Mouse (Mus musculus): ENCODE measurements around the gene Mmrn2. TPM values are rescaled to one million over a fixed set of nuclear protein-coding genes. Genes with fewer than 3 reads are reported as not detected.
"Not testable (repeated sequence)": the region's sequence is repeated elsewhere in the genome, so short reads cannot be mapped to it uniquely, and the experiment has no call there.

The Mmrn2 gene
- total RNA-seq, 2 experiments from 2014 or later, result 2.7 to 5.2 TPM

DNA sequence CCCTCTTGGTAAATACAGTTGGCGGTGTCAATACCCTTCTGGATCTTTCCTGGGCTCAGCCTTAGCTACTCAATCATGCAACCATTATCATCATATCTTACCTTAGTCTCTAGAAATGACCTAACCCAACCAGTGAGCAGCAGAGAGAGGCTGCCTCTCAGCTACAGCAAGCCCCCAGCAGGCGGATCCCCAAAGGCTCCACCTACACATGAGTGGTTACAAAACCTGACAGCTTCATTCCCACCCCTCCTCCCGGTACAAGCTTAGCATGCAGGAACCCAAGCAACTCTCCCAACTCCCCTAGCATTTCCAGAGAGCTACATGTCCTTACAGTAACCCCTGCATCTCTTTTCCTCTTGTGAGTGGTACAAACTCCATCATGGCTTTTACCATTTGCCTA is 24.8 kb downstream of the Mmrn2 start:
- DNase-seq (ENCODE audit: low spot score in 2 of 2), result no peak

GRCm38 (mm10) chr14:34401135-34401534 is 25.9 kb downstream of the Mmrn2 start:
- DNase-seq (ENCODE audit: low spot score in 2 of 2), result peak; percentile 66 to 81

- no peak for DNase-seq (ENCODE audit: low spot score in 2 of 2)
These were observed 27.6 kb downstream of the Mmrn2 start for GRCm38 (mm10) chr14:34402871-34403270.

- DNase-seq (ENCODE audit: low spot score in 2 of 2), result no peak
These were observed 28.2 kb downstream of the Mmrn2 start for GRCm38 (mm10) chr14:34403424-34403823.

GRCm38 (mm10) chr14:34410716-34411115 is 35.5 kb downstream of the Mmrn2 start:
- DNase-seq (ENCODE audit: low spot score in 2 of 2), result no peak

GRCm38 (mm10) chr14:34412164-34412896 is 37.1 kb downstream of the Mmrn2 start:
- no peak for DNase-seq (ENCODE audit: low spot score in 2 of 2)

DNA sequence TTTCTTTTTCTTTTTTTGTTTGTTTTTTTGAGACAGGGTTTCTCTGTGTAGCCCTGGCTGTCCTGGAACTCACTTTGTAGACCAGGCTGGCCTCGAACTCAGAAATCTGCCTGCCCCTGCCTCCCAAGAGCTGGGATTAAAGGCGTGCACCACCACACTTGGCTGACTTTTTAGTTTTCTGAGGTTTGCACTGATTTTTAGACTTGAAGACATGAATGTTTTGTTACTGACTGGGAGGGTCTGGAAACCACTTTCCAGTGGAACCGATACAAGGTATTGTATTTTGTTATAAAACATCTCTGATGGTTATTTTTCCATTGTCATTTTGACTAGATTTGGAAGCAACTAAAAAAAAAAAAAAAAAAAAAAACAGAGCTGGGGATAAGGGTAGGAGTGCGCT is 41.7 kb downstream of the Mmrn2 start:
- not testable (repeated sequence) for DNase-seq (ENCODE audit: low spot score in 2 of 2)

DNA sequence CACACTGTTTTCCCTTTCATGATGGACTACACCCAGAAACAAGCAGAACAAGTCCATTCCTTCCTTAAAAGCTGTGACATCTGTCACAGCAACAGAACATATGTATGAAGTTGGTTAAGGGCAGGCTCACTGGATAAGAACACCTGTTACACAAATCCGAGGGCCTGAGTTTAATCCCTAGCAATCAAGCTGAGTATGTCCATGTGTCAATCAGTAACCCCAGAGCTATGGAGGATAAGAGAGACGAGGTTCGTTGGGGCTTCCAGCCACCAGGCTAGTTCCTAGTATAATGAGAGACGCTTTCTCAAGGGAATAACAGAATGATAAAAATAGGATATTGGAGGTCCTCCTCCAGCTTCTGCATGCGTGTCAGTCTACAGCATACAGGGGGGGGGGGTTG is 42.2 kb downstream of the Mmrn2 start:
- DNase-seq (ENCODE audit: low spot score in 2 of 2), result no peak

- no peak for DNase-seq (ENCODE audit: low spot score in 2 of 2)
These were observed 45.8 kb downstream of the Mmrn2 start for GRCm38 (mm10) chr14:34421078-34421477.

- DNase-seq (ENCODE audit: low spot score in 2 of 2), result no peak
These were observed 53.0 kb downstream of the Mmrn2 start for GRCm38 (mm10) chr14:34428274-34428673.

- DNase-seq (ENCODE audit: low spot score in 2 of 2), result no peak
These were observed 53.8 kb downstream of the Mmrn2 start for GRCm38 (mm10) chr14:34429069-34429468.

- DNase-seq (ENCODE audit: low spot score in 2 of 2), result no peak
These were observed 65.3 kb downstream of the Mmrn2 start for GRCm38 (mm10) chr14:34440526-34441066.

GRCm38 (mm10) chr14:34442531-34442930 is 67.3 kb downstream of the Mmrn2 start:
- DNase-seq (ENCODE audit: low spot score in 2 of 2), result no peak

DNA sequence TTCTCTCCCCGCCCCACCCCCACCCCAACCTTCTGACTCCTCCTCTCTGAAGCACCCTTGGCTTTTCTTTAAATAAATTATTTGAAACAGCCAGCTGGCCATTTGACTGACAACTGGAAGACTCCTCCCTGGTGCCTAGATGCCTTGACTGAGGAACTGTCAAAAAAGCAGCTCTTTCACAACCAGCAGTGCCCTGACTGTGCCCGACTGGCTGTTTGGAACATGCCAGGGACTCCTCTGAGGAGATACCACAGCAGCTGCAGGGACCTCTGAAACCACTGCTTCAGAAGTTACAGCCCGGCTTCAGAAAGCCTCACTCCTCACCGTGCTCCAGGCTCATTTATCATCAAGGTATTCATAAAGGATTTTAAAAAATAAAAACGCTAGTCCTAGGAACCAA is 69.1 kb downstream of the Mmrn2 start:
- no peak for DNase-seq (ENCODE audit: low spot score in 2 of 2)

DNA sequence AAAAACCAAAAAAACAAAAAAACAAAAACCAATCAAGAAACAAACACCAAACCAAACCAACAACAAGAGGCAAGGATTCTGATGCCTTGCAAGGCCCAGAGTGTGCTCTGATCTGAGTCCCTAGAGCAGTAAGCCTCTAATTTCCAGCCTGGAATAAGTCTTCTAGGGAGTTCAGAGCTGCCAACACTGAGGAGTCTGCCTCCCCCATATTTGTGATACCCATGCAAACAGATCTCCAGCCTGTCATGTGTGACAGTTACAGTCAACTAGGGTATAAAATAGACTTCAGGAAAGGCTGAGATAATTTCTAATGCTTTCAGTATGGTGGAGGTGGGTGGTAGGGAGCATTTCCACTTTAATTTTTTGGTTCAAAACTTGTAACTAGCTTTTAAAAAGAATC is 69.7 kb downstream of the Mmrn2 start:
- no peak for DNase-seq (ENCODE audit: low spot score in 2 of 2)

DNA sequence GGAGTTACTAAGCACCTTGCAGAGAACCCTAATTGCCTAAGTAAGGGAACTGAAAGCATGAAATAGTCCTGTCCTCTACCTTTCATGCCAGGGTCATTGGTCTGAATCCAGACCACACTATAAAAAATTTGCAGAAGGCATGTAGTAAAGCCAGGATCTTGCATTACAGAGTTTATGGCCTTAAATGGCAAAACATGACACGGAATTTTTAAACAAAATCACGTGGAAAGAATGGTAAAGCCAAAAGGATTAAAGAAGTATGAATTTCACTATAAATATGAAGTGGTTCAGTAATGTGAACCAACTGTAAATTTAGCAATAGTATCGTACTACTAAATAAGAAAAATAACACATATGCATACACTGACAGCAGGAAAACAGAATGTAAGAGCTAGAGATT is 70.1 kb downstream of the Mmrn2 start:
- DNase-seq (ENCODE audit: low spot score in 2 of 2), result no peak

- no peak for DNase-seq (ENCODE audit: low spot score in 2 of 2)
These were observed 71.4 kb downstream of the Mmrn2 start for GRCm38 (mm10) chr14:34446624-34447023.

GRCm38 (mm10) chr14:34447659-34448058 is 72.4 kb downstream of the Mmrn2 start:
- DNase-seq (ENCODE audit: low spot score in 2 of 2), result no peak

- no peak for DNase-seq (ENCODE audit: low spot score in 2 of 2)
These were observed 73.1 kb downstream of the Mmrn2 start for GRCm38 (mm10) chr14:34448398-34448797.

DNA sequence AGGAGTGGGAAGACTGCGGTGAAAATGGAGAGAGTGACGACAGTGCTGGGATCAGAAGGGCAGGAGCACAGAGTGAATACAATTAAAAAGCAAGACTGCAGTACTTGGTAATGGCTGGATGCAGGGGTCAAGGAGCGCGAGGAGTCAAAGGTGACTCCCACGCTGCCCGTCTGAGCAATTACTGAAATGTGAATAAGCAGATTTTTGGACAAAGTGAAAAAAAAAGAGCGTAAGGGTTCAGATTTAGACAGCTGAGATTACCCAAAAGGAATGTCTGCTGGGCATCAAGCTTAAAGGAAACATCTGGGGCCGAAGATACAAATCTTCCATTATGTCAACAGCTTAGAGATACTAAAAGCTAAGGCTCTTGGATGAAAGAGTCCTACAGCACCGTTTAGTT is 74.5 kb downstream of the Mmrn2 start:
- DNase-seq (ENCODE audit: low spot score in 2 of 2), result no peak

- DNase-seq (ENCODE audit: low spot score in 2 of 2), result no peak
These were observed 75.2 kb downstream of the Mmrn2 start for GRCm38 (mm10) chr14:34450451-34450850.

DNA sequence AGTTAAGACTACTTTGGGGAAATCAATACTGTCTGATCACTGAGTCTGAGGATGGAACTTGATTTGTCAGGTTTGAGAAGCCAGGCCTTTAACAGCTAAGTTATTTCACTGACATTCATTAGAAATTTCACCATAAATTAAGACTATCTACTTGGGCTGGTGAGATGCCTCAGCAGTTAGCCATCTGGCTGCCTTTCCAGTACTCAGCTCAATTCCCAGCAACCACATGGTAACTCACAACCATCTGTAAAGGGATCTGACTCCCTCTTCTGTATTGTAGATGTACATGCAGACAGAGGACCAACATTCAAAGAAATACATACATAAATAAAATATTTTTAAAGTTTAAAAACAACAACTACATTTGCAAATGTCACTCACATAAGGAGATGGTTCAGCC is 76.6 kb downstream of the Mmrn2 start:
- no peak for DNase-seq (ENCODE audit: low spot score in 2 of 2)

DNA sequence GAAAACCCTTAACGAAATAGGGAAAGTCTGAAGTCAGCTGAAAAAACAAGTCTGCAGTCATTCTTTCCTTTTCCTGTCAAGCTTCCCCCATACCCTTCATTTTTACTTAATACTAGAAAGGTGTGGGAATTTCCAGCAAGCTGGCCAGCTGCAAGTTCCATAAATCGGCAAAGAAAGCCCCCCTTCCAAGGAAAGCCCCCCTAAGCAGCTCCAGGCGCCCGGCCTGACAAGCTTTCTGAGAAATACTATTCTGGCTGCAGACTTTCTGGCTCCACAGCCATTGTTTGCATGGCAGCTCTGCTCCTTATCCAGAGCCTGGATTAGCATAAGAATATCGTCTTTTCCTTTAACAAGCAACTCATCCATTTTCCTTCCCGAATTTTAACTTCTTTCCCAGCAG is 78.4 kb downstream of the Mmrn2 start:
- no peak for DNase-seq (ENCODE audit: low spot score in 2 of 2)
